Mouse (Mus musculus): ENCODE data around the gene Rexo5.
A peak's percentile ranks its signal among the peaks of the same experiment; 100 is the strongest.

Rexo5 gene

DNA sequence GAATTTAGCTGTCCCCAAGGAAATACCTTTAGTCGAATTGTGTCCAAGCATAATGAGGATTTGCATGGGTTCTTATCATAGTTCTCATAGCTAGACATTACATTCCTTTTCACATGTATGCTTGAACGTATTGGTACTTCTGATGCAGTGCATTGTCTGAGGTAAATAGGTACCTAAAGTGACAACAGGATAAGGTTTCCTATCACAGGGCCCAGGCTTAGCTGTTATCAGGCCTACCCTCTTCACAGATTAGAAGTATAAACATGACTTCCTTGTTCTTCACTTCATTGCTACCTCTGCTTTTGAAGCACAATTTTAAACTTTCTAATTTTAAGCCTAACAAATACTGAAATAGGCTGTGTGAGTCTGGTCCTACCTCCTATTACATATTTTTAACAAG, 51.7 kb downstream of the Rexo5 start:
- no peak for DNase-seq (ENCODE audit: low spot score)

DNA sequence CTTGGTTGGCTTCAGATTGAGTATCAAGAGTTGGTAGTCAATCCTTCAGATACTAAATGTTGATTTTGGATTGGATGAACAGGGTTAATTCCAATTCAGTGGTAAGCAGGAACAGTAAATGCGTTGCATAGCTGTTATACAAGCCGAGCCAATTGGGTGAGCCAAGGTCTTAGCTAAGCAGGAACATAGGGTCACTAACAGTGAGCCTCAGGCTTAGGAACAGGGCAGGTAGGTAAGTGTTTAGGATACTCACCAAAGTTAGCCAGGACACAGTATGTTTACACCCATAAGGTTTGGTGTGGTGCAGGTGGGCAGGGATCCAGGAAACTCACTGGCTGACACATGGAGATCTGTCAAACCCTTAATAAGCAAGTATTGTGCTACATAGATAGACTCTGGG, 53.6 kb downstream of the Rexo5 start:
- no peak for DNase-seq (ENCODE audit: low spot score)

DNA sequence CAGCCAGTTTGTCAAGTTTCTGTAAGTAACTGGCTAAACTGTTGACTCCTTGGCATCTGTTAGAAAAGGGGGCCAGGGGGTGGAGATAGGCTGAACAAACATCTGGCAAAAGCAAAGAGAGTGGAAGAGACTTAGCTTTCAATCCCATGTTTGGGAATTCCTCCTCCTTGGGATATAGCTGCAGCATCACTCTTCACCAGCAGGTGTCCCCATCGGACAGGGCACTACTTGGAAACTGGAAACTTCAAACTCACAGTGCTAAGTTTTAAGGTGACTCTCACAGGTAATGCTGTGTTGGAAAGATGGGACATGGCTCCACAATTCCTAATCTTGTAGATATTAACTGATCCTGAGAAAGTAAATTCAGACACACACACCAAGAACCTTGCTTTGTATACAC, 55.3 kb downstream of the Rexo5 start:
- DNase-seq (ENCODE audit: low spot score) = peak; percentile 75

DNA sequence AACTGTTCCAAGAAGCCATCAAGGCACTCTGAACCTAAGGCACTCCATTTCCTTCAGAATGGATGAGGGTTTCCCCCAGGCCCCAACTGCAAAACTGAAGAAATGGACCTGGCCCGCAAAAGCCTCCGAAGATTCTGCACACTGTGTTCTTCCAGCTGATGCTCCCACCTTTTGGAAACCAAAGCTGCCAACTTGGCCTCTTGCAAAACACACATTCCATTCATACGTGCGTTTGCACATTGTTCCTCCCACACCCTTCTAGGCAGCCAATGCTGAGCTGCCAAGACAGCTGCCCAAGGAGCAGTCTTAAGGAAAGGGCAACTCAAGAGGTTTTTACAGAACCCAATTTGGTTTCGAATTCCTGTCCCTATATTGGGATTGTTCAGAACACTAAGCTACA, 56.9 kb downstream of the Rexo5 start:
- no peak for DNase-seq (ENCODE audit: low spot score)

DNA sequence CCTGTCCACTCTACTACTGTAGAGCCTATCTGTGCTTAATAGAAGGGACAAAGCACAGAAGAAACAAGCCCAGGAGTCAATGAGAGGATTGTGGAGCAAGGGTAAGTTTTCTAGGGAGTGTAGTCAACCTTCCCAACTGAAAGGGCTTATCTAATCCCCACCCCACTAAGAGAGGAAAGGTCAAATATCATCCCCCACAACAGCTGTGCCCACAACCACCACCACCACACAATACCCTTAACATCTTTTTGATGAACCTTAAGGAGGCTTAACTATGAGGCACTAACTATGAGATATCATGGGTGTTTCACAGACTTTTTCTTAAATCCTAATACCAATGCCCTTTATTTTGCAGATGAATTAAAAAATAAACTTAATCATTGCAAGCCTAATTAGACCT, 58.7 kb downstream of the Rexo5 start:
- DNase-seq (ENCODE audit: low spot score) = no peak

DNA sequence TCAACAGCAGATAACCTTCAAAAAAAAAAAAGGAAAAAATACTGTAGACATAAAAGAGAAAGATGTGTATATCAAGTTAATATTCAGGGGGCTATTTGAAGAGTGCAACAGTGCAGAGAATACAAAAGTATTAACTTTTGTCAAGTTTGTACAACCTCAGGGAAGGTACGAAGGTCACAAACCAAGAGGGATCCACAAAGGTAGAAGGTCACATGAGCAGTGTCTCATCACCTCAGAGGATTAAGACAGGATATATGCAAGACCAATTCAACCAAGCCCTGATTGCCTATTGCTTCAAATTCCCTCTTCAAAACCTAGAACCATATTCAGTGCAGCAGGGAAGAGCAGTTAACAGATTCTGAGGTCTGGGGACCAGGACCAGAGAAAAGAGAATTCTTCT, 59.4 kb downstream of the Rexo5 start:
- no peak for DNase-seq (ENCODE audit: low spot score)

DNA sequence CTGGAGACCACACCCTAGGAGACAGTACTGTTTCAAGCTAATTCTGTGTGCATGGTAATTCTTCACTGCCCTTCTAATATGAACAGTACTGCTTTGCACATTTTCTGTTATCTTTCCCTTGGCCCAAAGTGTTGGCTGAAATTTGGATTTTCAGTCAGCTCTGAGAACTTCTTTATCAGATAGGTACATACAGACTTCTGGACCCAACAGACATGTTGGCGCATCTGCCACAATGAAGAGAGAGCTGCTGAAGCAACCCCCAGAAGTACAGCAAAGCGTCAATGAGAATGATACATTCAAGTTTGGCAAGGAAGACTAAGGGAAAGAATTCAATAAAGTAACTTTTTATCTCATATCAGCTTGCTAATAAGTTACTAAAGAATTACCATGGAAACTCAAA, 60.6 kb downstream of the Rexo5 start:
- DNase-seq (ENCODE audit: low spot score) = no peak

DNA sequence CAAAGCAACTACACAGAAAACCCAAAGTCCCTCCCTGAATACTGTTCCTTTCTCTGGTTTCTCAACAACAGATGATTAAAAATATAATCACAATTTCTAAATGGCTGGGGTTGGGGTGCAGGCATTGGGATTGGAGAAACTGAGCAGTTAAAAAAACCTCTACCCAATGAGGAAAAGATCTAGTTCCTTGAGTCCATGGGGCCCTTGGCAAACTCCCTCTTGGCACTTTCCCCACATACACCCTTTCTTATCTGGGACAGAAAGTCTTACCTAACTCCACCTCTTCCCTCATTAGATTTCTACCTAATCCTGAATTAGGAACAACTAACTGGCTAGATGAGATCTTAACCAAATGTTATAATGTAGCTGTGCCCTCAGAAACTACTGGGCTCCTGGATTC, 61.2 kb downstream of the Rexo5 start:
- no peak for DNase-seq (ENCODE audit: low spot score)

DNA sequence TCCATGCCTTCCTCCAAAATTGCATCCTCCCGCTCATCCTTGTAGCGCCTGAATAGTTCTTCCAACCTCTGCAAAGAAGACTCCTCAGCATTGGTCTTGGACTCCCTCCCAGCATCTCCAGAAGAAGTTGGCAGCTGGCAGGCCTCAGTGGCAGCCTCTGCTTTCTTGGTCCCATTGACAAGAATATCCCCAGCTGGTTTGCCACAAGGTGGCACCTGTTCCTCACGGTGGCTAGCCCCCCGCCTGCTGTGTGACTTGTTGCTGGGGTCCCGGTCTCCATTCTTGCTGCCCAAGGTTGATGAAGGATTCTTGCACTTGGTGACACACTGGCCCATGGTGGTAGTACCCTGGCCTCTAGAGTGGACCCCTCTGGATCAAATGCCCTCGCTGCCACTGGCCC, 65.7 kb downstream of the Rexo5 start:
- no peak for DNase-seq (ENCODE audit: low spot score)

DNA sequence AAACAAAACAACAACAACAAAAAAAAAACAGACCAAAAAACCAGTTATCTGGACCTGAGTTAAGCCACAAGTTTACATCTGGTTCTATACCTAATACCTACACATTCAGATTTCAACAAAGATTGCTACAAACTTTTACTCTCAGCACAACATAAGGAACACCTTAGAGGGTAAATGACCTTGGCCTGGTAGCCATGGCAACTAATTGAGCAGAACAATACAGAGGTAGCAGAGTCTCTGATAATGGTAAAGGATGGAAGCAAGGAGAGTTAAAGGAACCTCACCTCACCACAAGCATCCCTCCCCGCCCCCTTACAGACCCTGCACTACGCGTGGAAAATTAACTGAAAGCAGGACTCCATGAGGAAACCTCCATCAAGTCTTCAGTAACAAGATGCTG, 66.3 kb downstream of the Rexo5 start:
- DNase-seq (ENCODE audit: low spot score) = no peak

DNA sequence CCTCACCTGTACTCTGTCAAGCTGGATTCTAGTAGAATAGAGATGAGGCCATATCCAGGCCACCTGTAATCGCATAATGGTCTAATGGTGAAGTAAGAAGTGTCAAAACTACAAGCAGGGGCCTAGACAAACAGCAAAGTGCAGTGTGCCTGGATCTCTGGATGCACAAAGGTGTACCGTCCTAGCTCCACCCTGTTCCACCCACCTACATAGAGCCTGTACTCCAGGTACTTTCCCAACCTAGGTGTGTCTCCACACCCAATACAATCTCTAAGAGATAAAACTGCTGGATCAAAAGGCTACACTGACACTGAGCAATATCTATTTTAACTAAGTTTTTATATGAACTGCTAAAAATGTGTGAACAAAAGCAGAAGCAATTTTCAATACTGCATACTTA, 66.7 kb downstream of the Rexo5 start:
- DNase-seq (ENCODE audit: low spot score) = no peak

DNA sequence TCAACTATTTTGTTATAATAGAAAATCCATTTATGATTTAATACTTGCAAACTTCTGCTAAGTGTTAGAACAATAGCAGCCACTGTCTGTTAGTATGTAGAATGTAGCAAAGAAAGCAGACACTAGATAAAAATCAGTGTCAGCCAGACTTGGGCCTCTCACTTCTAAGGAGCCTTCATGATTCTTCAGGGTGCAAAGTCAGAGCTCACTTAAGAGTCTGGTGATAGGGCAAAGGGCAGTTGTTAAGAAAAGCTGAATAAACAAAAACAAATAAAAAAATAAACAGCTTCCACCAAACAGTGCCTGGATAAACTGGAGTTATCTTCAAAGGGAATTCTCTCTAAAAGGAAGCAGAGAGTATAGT, 67.1 kb downstream of the Rexo5 start:
- DNase-seq (ENCODE audit: low spot score) = no peak

DNA sequence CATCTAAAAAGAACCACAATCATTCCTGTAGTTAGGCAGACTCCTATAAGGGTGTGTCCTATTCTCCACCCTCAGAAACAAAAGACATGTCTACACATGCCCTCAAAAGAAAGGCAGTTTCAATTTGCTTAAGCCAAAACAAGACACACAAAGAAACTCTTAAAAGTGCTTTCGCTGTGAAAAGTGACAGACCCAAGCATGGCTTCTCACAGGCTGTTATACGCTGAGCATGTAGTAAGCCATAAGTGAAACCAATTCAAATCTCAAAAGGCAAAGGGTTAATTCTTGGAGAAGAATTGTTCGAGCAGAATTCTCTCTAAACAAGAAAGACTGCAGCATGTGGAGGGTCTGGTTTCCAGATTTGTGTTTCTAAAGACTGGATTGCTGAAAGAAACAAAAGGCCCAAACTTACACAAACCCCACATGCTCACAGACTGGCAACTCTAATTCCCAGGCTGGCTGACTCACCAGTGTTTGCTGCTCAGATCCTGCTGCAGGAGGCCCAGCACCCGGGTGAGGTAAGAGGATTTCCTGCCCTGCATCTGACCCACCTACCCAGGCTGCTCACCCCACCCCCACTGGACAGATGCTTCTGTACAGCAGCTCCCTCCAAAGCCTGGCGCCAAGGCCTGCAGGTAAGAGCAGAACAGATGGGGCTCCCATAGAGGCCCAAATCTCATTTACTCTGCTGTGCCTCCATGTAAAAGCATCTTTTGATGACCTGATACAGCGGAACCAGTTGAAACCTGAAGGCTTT, 67.7 kb downstream of the Rexo5 start:
- peak; percentile 29 for DNase-seq (ENCODE audit: low spot score)

DNA sequence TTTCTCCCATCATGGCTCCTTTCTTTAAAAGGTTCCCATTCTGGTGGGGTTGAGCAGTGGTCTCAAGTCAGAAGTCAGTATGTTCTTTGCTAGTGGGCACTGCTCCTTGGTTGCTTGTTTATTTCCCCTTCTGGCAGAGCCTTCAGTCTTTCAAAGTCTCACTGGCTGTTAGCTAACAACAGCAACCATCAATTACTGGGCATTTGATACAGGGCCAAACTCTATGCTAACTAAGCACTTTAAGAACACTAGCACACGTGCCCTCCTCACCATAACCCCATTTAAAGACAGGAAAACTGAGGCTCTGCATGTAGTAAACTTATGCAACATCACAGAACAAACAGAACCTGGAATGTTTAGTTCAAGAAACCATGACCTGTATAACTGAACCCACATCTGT, 68.4 kb downstream of the Rexo5 start:
- DNase-seq (ENCODE audit: low spot score) = no peak

DNA sequence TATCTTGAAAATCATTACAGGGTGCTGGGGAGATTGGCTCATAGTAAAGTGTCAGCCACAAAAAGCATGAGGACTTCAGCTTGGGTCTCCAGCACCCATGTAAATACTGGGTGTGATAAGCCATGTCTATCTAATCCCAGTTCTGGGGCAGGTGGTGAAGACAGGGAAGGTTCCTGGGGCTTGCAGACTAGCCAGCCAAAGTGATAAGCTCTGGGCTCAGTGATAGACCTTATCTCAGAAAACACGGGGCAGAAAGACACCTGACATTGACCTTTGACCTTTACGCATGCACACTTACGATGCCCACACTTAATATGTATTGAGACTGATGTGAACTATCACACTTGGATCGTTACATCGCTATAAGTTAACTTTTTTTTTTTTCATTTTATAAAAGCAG, 70.7 kb downstream of the Rexo5 start:
- no peak for DNase-seq (ENCODE audit: low spot score)

DNA sequence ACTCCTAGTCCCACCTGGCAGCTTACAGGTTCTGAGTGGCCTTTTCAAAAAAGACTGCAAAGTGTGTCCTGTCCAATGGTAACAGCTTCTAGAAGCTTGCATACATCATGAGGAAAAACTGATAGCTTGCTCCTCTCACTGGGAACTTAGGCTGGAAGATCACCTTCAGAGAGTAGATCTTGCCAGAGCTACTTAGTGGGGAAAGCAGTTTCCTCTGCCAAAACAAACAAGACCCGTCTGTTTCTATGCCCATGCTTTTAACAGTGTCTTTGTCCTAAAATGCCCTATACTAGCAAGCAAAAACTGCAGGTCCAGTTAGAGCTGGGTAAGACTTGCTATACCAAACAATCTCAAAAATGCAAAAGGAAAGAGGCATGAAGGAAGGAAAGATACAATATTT, 72.3 kb downstream of the Rexo5 start:
- no peak for DNase-seq (ENCODE audit: low spot score)

DNA sequence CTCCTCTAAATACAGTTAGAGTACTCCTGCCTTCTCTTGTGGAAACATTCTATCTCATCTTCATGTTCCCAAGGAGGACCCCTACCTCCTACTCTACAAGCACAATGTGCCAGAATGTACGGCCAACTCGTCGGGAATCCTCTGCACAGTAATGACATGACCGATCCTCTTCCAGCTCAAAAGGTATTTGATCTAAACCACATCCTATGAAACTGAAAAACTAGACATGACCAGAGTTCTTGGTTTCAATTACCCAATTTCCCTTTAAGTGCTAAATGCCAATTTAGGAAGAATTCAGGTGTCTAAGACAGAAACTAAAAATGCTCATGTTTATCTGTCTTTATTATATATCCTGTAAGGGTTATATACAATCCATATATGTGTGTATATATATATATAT, 78.4 kb downstream of the Rexo5 start:
- no peak for DNase-seq (ENCODE audit: low spot score)

DNA sequence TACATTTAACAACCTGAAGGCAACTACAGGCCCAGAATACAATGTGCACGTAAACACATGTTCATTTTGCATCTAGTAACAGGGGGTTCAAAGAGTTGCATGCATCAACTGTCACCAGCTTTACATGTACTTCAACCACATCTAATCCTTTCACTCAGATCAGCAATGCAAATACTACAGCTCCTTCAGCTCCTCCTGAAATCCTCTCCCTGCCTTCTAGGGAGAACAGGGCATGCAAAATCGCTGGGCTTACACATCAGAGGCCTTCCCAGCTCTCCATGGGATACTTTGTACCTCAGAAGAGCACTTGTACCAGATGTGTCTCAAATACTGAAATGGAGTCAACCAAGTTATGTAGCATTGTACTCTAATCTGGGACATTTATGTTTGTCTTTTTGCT, 79.2 kb downstream of the Rexo5 start:
- no peak for DNase-seq (ENCODE audit: low spot score)

DNA sequence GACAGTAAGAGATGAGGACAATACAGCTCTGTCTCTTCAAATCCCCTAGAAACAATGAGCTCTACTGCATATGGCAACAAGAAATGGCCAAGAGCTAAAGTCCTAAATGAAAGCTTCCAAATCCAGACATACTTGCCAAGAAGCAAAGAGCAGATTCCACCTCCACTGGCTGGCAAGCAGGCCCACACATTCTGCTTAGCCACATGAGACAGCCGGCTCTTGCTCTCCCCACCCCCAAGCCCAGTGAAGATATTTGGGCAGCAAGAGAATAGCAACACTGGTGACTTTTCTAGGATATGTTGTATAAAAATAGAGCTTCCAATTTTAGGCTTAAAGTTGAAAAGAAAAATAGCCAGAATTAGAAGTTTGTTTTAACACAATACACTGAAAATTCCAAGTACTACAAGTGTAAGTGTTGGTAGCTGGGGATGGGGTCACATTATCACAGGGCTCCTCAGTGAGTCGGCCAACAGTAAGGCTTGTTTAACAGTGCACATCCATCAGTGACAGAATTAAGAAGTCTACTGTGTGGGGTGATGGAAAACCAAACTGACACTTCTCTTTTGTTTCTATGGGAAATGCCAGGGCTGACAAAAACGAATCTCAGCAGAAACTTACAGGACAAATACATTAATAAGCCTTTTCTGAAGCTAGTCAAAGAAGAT, 82.1 kb downstream of the Rexo5 start:
- DNase-seq (ENCODE audit: low spot score) = peak; percentile 44

DNA sequence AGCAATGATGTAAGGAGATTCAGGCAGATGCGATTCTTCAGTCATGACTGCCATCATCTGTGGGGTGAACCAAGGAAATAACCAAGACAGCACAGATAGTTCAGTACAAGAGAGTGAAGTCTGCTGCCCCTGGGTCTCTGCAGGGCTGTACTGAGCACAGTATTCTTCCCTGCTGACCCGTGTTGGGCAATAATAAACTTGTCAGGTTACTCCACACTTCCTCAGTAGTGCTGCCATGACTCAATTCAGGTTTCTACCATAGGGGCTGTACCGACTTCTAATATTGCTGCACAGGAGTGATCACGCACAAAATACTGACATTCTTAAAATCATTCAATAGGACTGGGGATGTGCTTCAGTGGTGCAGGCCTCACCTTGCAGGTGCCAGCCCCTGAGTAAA, 85.4 kb downstream of the Rexo5 start:
- no peak for DNase-seq (ENCODE audit: low spot score)

DNA sequence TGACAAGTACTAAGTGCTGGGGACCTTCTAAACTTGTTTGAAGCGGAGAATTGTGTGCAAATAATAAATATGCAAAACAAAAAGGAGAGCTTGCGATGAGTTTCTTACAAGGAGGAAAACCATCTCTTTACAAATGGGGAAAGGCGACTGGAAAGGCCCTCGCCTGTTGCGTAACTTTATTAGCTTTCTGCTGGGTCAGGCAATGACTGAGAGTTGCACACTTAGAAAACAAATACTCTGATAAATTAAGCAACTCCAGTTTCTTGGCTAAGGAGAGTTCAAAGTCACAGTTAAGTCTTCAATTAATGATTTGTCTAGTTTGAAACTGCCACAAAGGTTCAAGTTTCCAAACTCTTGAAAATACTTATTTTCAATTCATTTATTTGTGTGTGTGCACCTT, 86.5 kb downstream of the Rexo5 start:
- no peak for DNase-seq (ENCODE audit: low spot score)

DNA sequence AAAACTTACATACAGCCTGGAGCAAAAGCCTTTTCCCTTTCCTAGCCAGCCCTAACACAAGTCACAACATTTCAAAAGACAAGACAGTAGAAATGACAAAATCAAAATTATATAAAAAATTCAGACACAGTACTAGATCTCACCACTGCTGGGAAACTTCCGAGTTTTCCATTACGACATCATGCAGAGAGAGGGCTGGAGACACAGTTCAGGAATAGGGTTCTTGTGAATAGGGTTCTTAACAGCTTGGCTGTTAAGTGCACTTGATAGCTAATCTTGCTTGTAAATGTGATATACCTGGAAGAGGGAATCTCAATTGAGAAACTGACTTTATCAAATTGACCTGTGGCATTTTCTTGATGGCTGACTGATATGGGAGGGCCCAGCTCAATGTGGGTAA, 87.4 kb downstream of the Rexo5 start:
- no peak for DNase-seq (ENCODE audit: low spot score)

DNA sequence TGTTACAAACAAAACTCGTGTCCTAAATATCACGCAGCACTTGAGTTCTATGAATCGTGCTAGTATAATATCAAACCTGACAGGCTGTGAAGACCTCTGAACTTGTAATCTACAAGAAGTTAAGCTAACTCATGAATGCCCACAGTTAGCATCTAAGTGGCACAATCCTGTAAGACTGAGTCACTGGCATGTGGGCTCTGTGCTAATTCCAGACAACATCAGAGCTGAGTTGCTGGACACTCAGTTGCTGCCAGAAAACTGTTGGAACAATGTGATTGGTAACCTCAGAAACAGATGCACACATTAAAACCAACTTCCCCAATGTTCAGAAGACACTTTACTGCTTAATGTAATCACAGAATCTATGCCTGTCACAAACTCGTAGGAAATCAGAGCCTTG, 94.1 kb downstream of the Rexo5 start:
- no peak for DNase-seq (ENCODE audit: low spot score)

DNA sequence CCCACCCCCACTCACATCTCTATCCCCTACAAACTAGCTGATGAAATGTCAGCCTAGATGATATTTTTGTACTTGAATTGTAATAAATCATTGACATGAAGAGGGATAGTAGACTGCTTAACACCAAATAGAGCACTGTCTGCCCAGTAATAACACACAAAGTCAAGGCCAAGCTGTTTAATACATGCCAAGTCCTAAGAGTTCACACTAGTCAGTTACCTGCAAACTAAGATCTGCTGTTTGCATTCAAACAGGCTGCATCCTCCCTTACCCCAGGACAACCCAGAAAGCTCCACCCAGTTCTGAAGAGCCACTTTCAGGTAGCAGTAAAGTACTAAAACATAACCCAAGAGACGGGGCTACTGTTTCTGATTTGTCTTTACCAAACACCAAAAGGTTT, 98.4 kb downstream of the Rexo5 start:
- no peak for DNase-seq (ENCODE audit: low spot score)
